Mouse (Mus musculus): ENCODE data around the gene Usp13. TPM values are rescaled to one million over a fixed set of nuclear protein-coding genes. Genes with fewer than 3 reads are reported as not detected.

Usp13 gene
- polyA plus RNA-seq (2016; fragmentation: Nextera tagmentation; extraction: Ambion mirVana) = 4.8 and 5.2 TPM in 2 replicates

DNA sequence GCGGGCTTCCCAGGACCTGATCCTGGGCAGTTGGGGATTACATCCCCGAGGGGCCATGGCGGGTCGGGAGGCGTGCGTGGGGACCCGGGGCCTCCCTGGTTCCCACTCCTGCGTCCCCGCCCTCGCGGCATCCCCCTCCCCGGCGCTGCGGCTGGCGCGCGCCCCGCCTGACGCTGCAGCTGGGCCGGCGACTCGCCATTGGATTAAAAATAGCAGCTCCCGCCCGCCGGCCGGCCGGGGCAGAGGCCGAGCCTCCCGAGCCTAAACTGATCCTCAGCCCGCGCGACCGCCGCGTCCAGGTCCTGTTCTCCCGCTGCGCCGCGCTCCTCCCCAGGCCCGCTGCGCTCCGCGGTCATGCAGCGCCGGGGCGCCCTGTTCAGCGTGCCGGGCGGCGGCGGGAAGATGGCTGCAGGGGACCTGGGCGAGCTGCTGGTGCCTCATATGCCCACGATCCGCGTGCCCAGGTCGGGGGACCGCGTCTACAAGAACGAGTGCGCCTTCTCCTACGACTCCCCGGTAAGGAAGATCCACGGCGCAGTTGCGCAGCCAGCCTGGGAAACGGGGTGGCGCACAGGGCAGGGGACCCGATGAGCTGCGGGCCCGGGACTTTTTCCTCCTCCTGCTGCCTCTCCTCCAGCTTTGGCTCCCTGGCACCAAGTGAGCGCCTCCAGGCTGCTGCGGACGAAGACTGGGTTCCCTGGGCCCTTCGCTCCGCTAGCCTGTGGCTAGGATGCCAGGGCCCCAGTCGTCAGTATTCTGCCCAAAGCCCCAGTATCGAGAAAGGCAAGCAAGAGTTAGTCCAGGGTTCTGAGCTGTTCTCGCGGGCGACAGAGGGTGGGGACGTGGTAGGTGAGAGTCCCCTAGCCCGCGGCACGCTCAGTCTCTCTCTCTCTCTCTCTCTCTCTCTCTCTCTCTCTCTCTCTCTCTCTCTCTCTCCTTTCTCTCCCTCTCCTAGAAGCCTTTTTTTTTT, at the start of gene Usp13:
Usp13 (plus strand) TSS at position 190 of the 970 bp plus-strand sequence.
- H3K4me3 ChIP-seq = peak within 1 kb of the TSS; percentile 84
- H3K27ac ChIP-seq = peak within 1 kb of the TSS; percentile 93
- H3K9me3 ChIP-seq (replicated peaks) = no peaks in the 10 kb centered on the region
- DNase-seq (ENCODE audit: low spot score) = peak; percentile 89
- H3K27me3 ChIP-seq (ENCODE audit: low read depth, poor library complexity, severe bottlenecking) = no peaks in the 10 kb centered on the region
- H3K36me3 ChIP-seq = no peaks in the 10 kb centered on the region
- H3K4me1 ChIP-seq = peaks cover 11% of the 10 kb centered on the region
- WGBS = under 1% methylated on average over 84 of the region's 84 CpGs

DNA sequence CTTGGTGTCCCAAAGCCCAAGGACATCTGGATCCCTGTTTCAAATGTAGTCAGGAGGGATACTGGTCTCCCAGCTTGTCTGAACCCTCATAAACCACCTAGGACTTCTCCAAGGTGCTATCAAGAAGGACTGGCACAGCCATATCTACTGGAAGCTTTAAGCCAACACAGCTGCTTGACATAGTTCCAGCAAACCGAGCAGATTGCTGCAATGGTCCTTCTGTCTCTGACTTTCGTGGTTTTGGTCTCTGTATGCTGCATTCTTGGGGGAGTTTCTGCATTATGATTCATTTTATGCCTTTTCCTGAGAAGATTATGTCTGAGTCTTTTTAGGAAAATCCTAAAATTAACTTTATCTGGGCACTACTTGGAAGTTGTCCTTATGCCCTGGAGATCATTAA, 46.6 kb upstream of the Usp13 start:
- 88% methylated on average over 2 of the region's 2 CpGs for WGBS
- Histone ChIP-seq H3K9me3 (replicated peaks) (no peaks in the 10 kb centered on the region), H3K27me3 (ENCODE audit: low read depth, poor library complexity, severe bottlenecking) (no peaks in the 10 kb centered on the region), H3K36me3 (no peaks in the 10 kb centered on the region), H3K4me3 (no peak overlapping the region), H3K4me1 (no peaks in the 10 kb centered on the region), H3K27ac (no peak overlapping the region)
- no peak for DNase-seq (ENCODE audit: low spot score)

DNA sequence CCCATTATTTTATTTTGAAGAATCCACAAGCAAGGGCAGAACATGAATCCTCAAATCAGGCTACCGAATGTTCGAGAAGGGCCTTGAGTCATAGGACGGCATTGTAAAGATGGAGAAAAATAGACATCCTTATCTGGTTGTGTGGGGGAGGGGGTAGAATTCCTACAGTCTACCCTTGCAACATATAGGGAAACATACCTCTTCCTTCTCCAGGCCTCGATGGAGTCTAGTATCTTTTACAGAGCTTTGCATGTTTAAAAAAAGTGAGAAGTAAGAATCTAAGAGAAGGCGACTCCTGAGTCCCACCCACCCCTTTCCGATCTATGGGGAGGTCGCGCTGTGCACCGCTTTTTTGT, 367 bp upstream of the Usp13 start:
- 11% methylated on average over 9 of the region's 9 CpGs for WGBS
- H3K36me3 ChIP-seq = no peaks in the 10 kb centered on the region
- no peaks in the 10 kb centered on the region for H3K27me3 ChIP-seq (ENCODE audit: low read depth, poor library complexity, severe bottlenecking)
- DNase-seq (ENCODE audit: low spot score) = no peak
- H3K4me3 ChIP-seq = peak overlapping the region; percentile 84
- peak overlapping the region; percentile 93 for H3K27ac ChIP-seq
- H3K9me3 ChIP-seq (replicated peaks) = no peaks in the 10 kb centered on the region
- peaks cover 8% of the 10 kb centered on the region for H3K4me1 ChIP-seq

DNA sequence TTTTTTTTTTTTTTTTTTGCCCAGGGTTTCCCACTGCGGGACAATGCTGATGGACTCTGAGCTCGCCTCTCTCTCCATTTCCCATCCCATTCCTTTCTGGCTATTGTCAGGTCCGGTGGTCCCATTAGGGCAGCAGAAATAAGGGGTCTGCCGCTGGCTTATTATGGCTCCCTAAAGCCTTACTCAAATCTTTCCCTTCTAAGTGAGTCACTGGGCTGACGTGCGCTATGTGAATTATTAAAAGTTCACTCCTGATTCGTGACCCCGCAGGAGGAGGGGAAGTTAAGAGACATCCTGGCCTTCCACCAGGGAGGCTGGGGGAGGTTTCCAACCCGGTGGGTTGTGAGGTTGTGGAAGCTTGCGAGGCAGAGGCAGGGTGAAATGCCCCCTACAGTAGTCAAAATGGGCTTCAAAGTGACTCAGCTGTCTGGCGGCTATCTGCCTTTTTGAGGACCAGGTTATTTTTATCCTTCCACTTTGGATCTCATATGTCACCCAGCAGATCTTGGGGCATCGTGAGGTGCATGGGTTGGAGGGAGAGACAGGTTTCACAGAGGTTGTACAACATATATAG, 1.1 kb downstream of the Usp13 start:
- peak; percentile 41 for DNase-seq (ENCODE audit: low spot score)
- H3K4me3 ChIP-seq = peak overlapping the region; percentile 84
- no peaks in the 10 kb centered on the region for H3K9me3 ChIP-seq (replicated peaks)
- no peaks in the 10 kb centered on the region for H3K36me3 ChIP-seq
- H3K4me1 ChIP-seq = peaks cover 13% of the 10 kb centered on the region
- WGBS = 4% methylated on average over 12 of the region's 12 CpGs
- no peaks in the 10 kb centered on the region for H3K27me3 ChIP-seq (ENCODE audit: low read depth, poor library complexity, severe bottlenecking)
- H3K27ac ChIP-seq = 0 out of 2 replicates have a peak overlapping the region, but pooled peaks have one; percentile 9

DNA sequence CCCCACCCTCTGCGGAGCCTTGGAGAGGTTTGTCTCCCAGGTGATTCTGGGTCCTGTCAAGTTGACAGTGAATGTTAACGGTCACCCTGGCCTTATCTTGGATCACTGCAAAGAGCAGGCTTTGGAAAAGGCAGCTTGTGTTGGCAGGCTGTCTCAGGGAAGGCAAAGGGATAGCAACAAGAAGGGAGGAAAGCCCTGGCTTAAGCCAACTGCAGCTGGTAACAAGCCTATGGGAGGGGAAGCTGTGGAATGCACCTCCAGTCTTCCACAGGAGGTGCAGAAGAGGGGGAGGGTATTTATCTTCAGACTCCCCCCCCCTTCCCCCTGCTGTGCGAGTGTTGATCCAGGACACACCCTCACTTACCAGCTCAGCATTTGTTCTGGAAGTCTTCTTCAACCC, 5.3 kb downstream of the Usp13 start:
- Histone ChIP-seq H3K4me3 (no peak overlapping the region), H3K9me3 (replicated peaks) (no peaks in the 10 kb centered on the region), H3K36me3 (no peaks in the 10 kb centered on the region), H3K4me1 (peaks cover 10% of the 10 kb centered on the region), H3K27ac (no peak overlapping the region), H3K27me3 (ENCODE audit: low read depth, poor library complexity, severe bottlenecking) (no peaks in the 10 kb centered on the region)
- DNase-seq (ENCODE audit: low spot score) = no peak
- 36% methylated on average over 3 of the region's 3 CpGs for WGBS

DNA sequence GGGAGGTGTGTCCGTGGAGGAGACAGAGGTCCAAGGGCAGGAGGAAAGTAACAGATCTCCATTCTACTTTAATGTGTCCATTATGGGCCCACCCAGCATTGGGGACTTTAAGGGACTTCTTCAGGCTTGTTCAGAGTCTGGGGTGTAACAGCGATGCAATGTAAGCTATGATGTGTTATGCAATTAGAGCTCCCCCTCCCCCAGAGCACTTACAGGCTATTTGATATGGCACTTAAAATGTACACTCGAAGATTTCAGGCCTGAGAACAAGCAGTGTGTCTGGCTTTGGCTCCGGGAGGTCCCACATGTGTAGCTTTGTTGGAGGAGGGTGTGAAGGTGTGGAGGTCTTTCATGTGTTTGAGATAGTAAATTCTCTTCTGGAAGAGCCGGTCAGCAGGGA, 7.6 kb downstream of the Usp13 start:
- DNase-seq (ENCODE audit: low spot score) = no peak
- Histone ChIP-seq H3K4me1 (peaks cover 5% of the 10 kb centered on the region; the same call in 1 of the 2 replicates), H3K9me3 (replicated peaks) (no peaks in the 10 kb centered on the region), H3K36me3 (no peaks in the 10 kb centered on the region), H3K27me3 (ENCODE audit: low read depth, poor library complexity, severe bottlenecking) (no peaks in the 10 kb centered on the region), H3K4me3 (no peak overlapping the region), H3K27ac (no peak overlapping the region)
- WGBS = 81% methylated on average over 5 of the region's 5 CpGs

DNA sequence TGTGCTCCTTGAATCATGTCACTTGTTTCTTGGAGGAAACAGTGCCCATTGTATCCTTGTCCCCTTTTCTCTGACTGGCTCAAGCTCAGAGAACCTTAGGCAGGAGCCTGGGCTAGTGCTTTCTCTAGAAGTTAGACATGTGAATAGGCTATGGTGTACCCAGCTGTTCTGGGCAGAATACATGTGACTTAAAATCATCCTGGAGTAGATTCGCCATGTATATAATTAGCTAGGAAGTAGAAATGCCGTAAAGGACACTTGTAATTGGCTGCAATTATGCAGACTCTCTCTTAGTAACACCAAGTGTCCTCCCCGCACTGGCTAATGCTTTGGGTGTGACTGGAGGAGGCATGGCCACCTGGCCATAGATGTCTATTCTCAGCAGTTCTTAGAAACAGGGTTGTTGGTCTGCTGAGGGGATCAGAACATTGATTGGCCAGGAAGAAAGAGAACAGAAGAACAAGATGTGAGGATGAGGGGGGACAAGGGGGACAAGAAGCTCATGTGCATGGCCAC, 8.7 kb downstream of the Usp13 start:
- no peak overlapping the region for H3K4me3 ChIP-seq
- no peaks in the 10 kb centered on the region for H3K9me3 ChIP-seq (replicated peaks)
- no peak overlapping the region for H3K27ac ChIP-seq
- no peak for DNase-seq (ENCODE audit: low spot score)
- 77% methylated on average over 3 of the region's 3 CpGs for WGBS
- peaks cover 5% of the 10 kb centered on the region; the same call in 1 of the 2 replicates for H3K4me1 ChIP-seq
- H3K27me3 ChIP-seq (ENCODE audit: low read depth, poor library complexity, severe bottlenecking) = no peaks in the 10 kb centered on the region
- no peaks in the 10 kb centered on the region for H3K36me3 ChIP-seq

DNA sequence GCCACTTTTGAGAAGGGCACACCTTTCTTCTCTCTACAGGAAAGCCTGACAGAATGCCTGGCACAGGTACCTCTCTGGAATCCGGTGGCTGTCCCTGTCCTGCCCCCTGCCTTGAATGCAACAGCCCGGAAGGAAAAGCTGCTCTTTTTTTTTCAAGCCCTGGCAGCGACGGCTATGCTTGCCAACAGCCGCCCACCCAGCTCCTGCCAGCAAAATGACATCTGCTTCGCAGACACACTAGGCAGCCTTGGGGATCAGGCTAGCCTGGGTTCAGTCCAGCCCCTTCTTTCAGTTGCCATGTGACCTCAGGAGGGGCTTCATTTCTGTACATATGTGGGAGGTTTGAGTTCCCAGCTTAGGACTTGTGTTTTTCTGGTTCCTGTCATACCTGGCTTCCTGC, 9.4 kb downstream of the Usp13 start:
- H3K27me3 ChIP-seq (ENCODE audit: low read depth, poor library complexity, severe bottlenecking) = no peaks in the 10 kb centered on the region
- no peak overlapping the region for H3K27ac ChIP-seq
- H3K36me3 ChIP-seq = no peaks in the 10 kb centered on the region
- 86% methylated on average over 6 of the region's 6 CpGs for WGBS
- H3K4me3 ChIP-seq = no peak overlapping the region
- H3K4me1 ChIP-seq = peaks cover 5% of the 10 kb centered on the region; the same call in 1 of the 2 replicates
- no peak for DNase-seq (ENCODE audit: low spot score)
- H3K9me3 ChIP-seq (replicated peaks) = no peaks in the 10 kb centered on the region

DNA sequence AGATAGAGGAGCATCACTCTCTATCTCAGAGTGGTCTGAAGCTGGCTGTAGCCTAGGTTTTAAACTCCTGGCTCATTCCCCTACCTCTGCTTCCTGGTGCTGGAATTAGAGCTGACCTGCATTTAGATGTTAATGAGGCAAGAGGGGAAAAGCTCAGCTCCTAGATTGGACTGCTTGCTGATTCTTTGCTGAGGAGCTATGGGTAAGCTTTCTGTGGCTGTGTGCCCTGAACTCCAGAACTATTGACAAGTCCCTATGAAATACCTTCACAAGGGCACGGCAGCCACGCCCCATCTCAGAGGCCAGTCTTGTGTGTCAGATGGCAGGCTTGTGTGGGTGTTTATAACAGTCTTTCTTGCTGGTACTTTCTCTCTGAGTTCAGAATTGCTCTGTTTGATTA, 16.5 kb downstream of the Usp13 start:
- Histone ChIP-seq H3K36me3 (peaks cover 5% of the 10 kb centered on the region), H3K27me3 (ENCODE audit: low read depth, poor library complexity, severe bottlenecking) (no peaks in the 10 kb centered on the region), H3K27ac (no peak overlapping the region), H3K4me3 (no peak overlapping the region), H3K4me1 (no peaks in the 10 kb centered on the region), H3K9me3 (replicated peaks) (no peaks in the 10 kb centered on the region)
- no peak for DNase-seq (ENCODE audit: low spot score)
- WGBS = 58% methylated on average over 2 of the region's 2 CpGs

DNA sequence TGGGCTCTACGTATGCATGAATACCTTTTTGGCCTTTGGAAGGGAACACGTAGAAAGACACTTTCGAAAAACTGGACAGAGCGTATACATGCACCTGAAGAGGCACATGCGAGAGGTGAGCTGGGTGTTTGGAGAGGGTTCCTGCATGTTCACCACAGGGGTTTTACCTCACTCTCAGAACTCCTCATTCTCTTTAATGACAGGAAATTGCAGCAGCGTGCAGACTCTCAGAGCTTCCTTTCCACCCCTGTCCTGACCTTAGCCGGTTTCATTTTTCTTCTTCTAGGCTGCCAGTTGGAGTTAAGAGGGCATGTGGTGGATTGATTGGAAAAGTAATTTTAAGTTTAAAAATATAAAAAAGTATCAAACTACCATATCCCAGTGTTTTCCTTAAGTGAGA, 20.5 kb downstream of the Usp13 start:
- no peaks in the 10 kb centered on the region for H3K4me1 ChIP-seq
- H3K27ac ChIP-seq = no peak overlapping the region
- H3K27me3 ChIP-seq (ENCODE audit: low read depth, poor library complexity, severe bottlenecking) = no peaks in the 10 kb centered on the region
- H3K4me3 ChIP-seq = no peak overlapping the region
- DNase-seq (ENCODE audit: low spot score) = no peak
- peaks cover 12% of the 10 kb centered on the region for H3K36me3 ChIP-seq
- H3K9me3 ChIP-seq (replicated peaks) = no peaks in the 10 kb centered on the region
- WGBS = 83% methylated on average over 7 of the region's 7 CpGs

DNA sequence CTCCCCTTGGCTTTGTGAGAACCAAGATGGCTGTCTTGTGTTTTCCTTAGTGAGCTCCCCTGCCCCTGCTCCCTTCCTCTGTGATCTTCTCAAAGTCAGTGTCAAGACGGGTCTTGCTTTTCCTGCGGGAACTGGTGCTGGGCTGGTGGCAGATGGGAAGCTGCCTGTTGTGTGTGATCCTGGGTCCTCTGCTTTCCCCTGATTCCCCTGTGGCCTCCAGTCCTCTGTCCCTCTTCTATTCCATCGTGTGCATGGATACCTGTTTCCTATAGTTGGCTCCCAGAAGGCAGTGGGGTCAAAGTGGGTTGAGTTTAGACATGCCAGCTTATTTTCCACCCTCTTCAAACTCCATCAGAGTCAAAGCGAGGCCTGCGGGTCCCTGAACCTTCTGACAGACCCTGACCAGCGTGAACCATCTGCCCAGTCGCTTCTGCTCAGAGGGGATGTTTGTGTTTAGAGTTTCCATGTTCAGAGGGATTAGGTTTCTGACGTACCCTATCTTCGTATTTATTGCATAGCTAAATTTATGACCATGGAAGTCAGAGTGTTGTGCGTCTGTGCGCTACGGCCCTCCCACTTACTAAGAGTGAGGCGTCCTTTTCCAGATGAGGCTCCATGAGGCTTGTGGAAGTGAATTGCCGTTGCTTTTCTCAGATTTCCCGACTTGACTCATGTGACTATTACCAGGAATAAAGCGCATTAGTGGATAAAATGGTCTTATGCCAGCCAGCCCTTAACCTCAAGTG, 39.2 kb downstream of the Usp13 start:
- H3K27me3 ChIP-seq (ENCODE audit: low read depth, poor library complexity, severe bottlenecking) = no peaks in the 10 kb centered on the region
- no peak overlapping the region for H3K27ac ChIP-seq
- no peaks in the 10 kb centered on the region for H3K9me3 ChIP-seq (replicated peaks)
- no peaks in the 10 kb centered on the region for H3K36me3 ChIP-seq
- no peaks in the 10 kb centered on the region for H3K4me1 ChIP-seq
- WGBS = 73% methylated on average over 16 of the region's 16 CpGs
- DNase-seq (ENCODE audit: low spot score) = no peak
- H3K4me3 ChIP-seq = no peak overlapping the region

DNA sequence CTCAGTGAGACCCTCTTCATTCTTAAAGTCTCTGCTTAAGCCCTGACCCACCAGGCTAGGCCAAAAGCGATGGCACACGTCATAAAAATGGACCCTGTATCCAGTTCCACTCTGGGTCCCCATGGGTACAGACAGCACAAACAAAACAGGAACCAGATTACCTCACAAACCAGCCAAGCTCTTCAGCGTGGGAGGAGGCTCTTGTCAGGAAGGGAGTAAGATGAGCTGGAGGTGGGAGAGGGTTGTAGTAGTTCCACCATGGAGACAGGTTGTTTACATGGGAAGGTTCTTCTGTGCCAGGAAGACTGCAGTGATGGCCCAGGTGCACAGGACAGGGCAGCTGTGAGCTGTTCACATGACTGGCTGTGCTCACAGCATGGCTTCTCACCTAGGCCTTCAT, 53.7 kb downstream of the Usp13 start:
- DNase-seq (ENCODE audit: low spot score) = no peak
- 88% methylated on average over 3 of the region's 3 CpGs for WGBS
- H3K36me3 ChIP-seq = peaks cover 15% of the 10 kb centered on the region
- H3K27ac ChIP-seq = no peak overlapping the region
- H3K27me3 ChIP-seq (ENCODE audit: low read depth, poor library complexity, severe bottlenecking) = no peaks in the 10 kb centered on the region
- H3K4me3 ChIP-seq = no peak overlapping the region
- no peaks in the 10 kb centered on the region for H3K9me3 ChIP-seq (replicated peaks)
- no peaks in the 10 kb centered on the region for H3K4me1 ChIP-seq

All from limb, embryonic 10.5 days (tissue).